Mouse (Mus musculus): ENCODE results near the gene Zfp692.

The Zfp692 gene

DNA sequence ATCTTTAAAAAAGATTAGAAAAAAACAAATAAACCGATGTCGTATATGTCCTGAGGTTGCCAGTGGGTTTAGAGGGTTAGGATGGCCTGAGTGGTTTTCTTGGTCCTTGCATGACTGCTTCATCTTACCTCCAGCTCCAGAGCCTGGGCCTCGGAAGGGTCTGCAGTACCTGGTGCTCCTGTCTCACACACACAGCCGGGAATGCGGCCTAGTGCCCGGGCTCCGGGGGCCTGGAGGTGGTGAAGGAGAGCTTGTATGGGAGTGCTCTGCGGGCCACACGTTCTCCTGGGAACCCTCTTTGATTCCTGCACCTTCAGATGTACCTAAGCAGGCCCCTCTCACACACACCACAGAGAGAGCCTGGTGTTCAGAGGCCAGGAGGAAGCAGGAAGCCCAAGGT is 1.8 kb downstream of the Zfp692 start:
- DNase-seq (ENCODE audit: low spot score), result no peak

- DNase-seq (ENCODE audit: low spot score), result no peak
Observed at GRCm38 (mm10) chr11:58314069-58314468, 7.2 kb downstream of the Zfp692 start.

DNA sequence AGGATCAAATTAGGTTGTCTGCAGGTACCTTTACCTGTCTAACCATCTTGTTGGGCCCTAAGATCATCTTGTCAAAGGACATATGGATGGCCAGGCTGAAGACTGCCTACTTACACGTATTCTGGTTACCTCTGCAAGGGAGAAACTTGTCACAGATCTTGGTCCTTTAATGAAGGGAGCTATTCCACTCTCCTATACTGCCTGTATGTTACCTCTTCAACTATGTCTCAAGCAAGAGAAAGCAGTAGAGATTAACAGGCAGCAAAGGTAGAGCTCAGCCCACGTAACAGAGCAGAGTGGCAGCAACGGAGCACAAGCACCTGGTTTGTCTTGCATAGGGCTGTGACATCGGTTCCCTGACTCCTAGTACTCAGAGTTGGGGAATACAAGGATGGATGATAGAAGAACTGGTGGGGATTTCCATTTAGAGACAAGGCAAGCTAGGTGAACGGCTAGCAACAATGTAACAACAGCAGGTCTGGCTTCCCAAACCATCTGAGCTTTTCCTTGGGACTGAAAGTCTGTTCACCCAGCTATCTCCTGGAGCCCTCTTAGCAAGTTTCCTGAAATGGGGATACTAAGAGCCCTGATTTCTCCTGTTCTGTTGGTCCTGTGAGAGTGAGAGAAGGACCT is 8.8 kb downstream of the Zfp692 start:
- no peak for DNase-seq (ENCODE audit: low spot score)

GRCm38 (mm10) chr11:58316344-58316743 is 9.5 kb downstream of the Zfp692 start:
- no peak for DNase-seq (ENCODE audit: low spot score)

DNA sequence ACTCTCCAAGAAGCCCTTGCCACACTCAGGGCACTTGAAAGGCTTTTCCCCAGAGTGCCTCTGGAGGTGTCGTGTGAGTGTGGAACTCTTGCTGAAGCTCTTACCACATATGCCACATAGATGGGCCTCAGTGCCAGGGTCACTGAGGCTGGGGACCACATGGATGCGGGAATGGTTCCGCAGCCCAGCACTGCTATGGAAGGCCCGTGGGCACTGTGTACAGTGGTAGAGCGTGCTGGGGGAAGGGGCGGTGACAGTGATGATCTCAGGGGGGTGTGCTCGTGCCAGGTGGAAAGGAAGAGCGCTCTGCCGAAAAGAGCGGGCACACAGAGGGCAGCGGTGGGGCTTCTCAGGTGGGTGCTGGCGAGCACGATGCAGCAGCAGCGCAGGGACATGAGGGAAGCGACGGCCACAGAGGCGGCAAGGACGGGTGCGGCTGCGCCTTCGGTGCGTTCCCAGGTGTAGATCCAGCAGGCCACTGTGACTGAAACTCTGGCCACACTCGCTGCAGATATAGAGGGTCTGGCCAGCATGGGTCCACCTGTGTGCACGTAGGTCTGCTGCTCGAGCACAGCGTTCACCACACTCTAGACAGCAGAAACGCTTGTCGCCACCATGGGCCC is 10.0 kb downstream of the Zfp692 start:
- DNase-seq (ENCODE audit: low spot score), result no peak

DNA sequence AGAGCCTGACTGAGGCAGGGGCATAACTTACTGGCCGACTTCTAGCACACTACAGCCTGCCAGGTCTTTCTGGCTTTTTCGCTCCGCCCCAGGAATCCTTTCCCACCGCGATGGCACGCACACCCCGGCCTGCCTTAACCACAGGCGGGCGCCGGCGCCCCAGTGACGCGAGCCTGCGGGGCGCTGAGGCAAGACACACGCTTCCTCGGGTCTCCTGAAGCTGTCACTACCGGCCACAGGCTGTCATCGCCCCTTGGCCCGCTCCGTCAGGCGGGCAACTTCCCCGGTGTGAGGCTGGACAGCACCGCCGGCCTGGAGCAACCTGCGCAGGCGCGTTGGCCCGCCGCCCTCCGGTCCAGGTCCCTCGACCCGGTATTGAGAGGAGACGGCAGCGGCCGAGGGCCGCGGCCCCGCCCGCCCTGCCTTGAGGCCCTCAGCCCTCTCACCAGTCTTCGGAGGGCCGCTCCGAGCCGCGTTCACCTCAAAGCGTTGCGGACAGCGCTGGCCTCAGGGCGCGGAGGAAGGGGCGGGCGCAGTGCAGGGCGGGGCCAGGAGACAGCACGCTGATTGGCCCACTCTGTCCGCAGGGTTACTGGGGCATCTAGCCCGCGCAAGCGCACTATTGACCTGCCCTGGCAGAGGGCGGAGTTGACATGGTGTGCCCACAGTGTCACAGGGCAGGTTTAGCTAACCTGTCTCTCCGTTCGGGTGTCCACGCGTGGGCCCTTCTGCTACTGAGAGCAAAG is 16.1 kb downstream of the Zfp692 start:
- DNase-seq (ENCODE audit: low spot score), result peak; percentile 94

DNA sequence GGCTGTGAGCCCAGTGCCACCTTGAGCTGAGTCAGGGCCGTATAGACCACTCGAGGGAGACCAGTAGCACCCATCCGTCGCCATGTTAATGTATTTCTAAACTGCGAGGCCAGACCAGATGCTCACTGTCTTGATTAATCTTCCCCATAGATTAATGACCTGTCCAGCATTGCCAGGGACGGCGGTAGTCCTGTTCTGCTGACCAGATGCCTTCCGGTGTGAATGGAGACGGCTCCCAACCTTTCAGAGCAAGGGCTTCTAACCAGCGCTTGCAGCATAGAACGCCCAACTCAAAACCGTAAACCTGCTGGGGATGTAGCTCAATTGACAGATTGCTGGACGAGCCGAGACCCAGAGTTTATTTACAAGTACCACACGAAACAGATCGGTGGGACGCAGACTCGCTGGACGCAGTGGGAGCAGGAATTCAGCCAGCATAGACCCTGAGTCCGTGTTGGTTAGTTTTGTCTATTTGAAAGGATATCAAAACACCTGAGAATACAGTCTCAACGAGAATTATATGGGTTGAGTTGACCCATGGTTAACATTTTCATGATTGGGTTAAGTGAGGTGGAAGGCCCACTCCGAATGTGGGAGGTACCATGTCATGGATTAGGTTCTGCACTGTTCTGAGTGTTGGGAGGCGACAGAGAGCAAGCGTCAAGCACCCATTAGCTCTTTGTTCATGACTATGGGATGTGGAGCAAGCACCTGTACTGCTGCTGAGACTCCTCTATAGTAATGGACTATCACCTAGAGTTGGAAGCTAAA is 16.9 kb downstream of the Zfp692 start:
- no peak for DNase-seq (ENCODE audit: low spot score)

GRCm38 (mm10) chr11:58324614-58325229 is 17.9 kb downstream of the Zfp692 start:
- no peak for DNase-seq (ENCODE audit: low spot score)

DNA sequence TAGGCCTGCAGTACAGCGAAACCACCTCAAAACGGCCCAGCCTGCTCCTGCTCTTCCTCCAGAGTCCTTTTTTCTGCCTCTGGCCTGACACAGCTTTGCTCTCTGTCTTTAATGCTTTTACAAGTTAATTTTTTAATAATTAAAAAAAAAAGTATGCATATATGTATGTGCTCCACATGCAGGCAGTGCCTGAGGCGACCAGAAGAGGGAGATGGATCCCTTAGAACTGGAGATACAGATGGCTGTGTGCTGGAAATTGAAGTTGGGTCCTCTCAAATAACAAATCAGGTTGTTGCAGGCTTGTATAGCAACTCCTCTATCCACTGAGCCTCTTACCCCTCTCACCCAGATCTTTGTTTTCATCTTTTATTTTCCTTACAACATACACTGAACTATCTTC is 19.9 kb downstream of the Zfp692 start:
- DNase-seq (ENCODE audit: low spot score), result no peak

DNA sequence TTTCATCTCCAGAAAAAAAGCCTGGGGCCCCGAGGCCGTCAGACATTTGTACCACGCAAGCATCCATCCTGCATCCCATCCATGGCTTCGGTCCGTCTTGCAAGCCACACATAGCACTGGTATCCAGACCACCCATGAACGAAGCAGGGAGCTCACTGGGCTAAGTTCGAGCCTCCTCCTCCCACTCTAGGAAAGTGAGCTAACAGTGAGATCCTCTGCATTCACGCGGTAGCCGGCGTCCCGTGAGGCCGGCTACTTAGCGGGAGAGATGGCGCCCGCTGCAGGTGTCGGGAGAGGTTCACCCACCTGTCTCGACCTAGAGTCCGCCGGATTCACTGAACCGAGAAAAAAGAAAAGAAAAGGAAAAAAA is 23.0 kb downstream of the Zfp692 start:
- DNase-seq (ENCODE audit: low spot score), result no peak

GRCm38 (mm10) chr11:58330276-58331148 is 23.6 kb downstream of the Zfp692 start, which contains the start of the genes Zfp672 and Sh3bp5l:
Gene Zfp672 (minus strand): TSS chr11:58330339.
Gene Sh3bp5l (plus strand): TSS chr11:58330724.
- DNase-seq (ENCODE audit: low spot score), result peak; percentile 93

GRCm38 (mm10) chr11:58331149-58331495 is 24.3 kb downstream of the Zfp692 start:
- no peak for DNase-seq (ENCODE audit: low spot score)

- DNase-seq (ENCODE audit: low spot score), result no peak
Observed at GRCm38 (mm10) chr11:58331546-58331945, 24.7 kb downstream of the Zfp692 start.

DNA sequence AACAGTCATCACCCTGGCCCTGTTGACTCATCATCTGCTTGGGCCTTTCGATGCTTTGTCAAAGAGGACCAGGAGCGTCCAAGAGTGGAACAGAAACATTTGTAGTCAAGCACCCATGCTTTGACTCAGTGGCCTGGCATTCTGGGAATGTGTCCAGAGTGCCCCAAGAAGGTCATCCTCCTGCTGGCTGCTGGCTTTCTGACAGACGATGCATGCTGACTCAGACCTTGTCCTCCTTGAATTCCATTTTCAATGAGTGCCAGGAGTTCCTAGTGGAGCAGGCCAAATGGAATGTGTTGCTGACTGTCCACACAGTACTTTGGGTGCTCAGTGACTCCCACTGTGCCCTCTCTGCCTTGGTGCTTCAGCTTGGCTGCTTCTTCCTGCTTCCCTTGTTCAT is 27.9 kb downstream of the Zfp692 start:
- no peak for DNase-seq (ENCODE audit: low spot score)

DNA sequence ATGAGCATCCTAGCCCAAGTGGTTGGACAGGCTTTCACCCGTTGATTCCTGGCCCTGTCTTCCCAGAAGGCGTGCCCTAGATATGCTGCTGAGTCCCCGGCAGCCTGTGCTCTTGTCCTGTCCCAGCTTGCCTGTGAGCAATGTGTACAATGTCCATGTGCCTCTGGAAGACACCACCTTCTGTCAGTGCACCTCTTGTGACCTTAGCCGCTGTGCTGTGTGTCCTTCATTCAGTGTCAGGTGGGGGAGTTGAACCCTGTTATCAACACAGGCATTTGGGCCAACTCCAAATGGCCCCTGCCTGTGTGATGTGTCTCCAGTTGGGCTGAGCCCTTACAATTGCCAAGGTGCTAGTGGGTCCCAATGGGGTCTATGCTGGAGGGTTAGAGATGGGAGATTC is 39.9 kb downstream of the Zfp692 start:
- no peak for DNase-seq (ENCODE audit: low spot score)

GRCm38 (mm10) chr11:58350628-58351027 is 43.8 kb downstream of the Zfp692 start:
- DNase-seq (ENCODE audit: low spot score), result no peak

DNA sequence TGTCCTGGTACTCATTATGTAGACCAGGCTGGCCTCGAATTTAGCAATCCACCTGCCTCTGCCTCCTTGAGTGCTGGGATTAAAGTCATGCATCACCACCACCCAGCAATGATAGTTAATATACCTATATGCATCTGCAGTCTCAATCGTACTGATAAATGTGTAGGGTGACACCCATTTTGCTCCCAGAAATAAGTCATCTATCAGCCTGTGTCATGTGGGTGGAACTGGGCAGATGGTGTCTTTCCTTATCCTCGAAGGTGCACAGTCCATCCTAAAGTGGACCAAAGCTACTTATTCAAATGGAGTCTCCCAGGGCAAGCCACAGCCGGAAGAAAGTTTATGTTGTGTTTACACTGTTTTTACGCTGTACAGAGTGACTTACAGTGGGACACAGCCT is 44.3 kb downstream of the Zfp692 start:
- no peak for DNase-seq (ENCODE audit: low spot score)

DNA sequence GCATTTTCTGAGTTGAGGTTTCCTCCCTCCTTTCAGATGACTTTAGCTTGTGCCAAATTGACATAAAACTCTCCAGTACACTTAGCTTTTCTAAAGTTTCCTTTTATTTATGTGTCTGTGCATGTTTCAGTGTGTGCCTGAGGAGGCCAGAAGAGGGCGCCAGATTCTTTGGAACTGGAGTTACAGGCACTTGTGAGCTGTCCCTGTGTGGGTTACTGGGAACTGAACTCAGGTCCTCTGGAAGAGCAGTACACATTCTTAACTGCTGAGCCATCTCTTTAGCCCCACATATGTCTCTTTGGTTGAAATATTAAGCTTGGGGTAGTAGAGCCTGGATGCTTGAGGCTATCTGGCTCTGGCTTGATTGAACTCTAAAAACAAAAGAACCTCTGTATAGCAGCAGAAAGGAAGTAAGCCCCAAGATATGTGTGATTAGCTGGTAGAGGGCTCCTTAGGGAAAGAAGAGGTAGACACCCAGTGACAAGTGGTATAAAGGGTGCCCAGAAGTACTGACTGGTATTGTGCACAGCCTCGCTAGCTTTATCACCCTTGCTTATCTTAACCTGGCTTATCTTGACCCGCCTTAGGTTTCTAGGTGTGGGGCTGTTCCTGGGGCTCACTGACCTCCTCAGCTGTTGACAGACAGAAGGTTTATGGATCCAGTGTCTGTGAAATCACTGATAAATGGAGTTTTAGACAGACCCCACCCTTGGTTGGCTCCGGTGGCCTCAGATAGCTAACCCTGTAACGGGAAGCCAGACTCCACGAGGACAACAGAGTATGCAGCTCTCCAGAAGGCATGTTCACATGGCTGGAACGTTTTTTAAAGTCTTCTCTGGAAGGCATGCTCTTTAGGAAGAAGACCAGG is 46.0 kb downstream of the Zfp692 start:
- DNase-seq (ENCODE audit: low spot score), result no peak

GRCm38 (mm10) chr11:58353709-58354108 is 46.8 kb downstream of the Zfp692 start:
- DNase-seq (ENCODE audit: low spot score), result no peak

- DNase-seq (ENCODE audit: low spot score), result no peak
Observed at GRCm38 (mm10) chr11:58354476-58354875, 47.6 kb downstream of the Zfp692 start.

Data from layer of hippocampus, adult 9-10 months (tissue).